In genomic region chr5:34326875-34327576, GRCm38 (mm10) we compare ENCODE assay signal across 9 mouse cellular contexts. TPM values are rescaled to one million over a fixed set of nuclear protein-coding genes. Genes with fewer than 3 reads are reported as not detected.
A peak's percentile ranks its signal among the peaks of the same experiment; 100 is the strongest.
DNase-seq lines count a peak whose midpoint lies in the region.
"Had no signal": no experiment of that assay in that cellular context is flagged by ENCODE, and none has a peak within 500 bp of the region (broad histone marks: within the 10 kb centered on the region; RNA-seq: fewer than 3 reads in every experiment).

No protein-coding gene starts in this region.

- peak; percentile 7 to 11 for DNase-seq in layer of hippocampus, adult 8-10 months (ENCODE audit: low spot score in 2 of 2)
- DNase-seq in layer of hippocampus, adult 11-12 months (ENCODE audit: low spot score): no peak
- DNase-seq in cerebellum, postnatal 14 days: peak; percentile 56 to 67
- peak; percentile 81 for DNase-seq in heart, embryonic 10.5 days (ENCODE audit: low spot score)
- DNase-seq in kidney, postnatal 36 days: peak; percentile 3 to 25
- peak; percentile 45 for DNase-seq in lung, postnatal 10 days
- DNase-seq in retina, embryonic 14.5 days (ENCODE audit: low spot score): peak; percentile 37
- no peak for DNase-seq in spleen, postnatal 4 days (ENCODE audit: low spot score in 2 of 2)

- WGBS in heart, embryonic 10.5 days: 9% methylated on average over 31 of the region's 31 CpGs

- peak overlapping the region; percentile 89 for H3K27ac ChIP-seq in heart, embryonic 10.5 days
- H3K27ac ChIP-seq: macrophage had no signal

- H3K4me1 ChIP-seq in heart, embryonic 10.5 days: peaks cover 14% of the 10 kb centered on the region

- no peaks in the 10 kb centered on the region for H3K9me3 ChIP-seq in heart, embryonic 10.5 days

- no peaks in the 10 kb centered on the region for H3K36me3 ChIP-seq in heart, embryonic 10.5 days

- peak overlapping the region; percentile 55 for H3K4me3 ChIP-seq in heart, embryonic 10.5 days

- no peaks in the 10 kb centered on the region for H3K27me3 ChIP-seq in heart, embryonic 10.5 days (ENCODE audit: insufficient read depth, poor library complexity, severe bottlenecking)

RNA-seq across cellular contexts. Expression of gene Rnf4, which starts 9.1 kb away (rescaled TPM):
- 10 to 100 TPM; 82.2 to 87.7 (median 84.1) TPM for total RNA-seq in layer of hippocampus, adult 8-10 months (2022)
- polyA plus RNA-seq in heart, embryonic 10.5 days (2016; fragmentation: Nextera tagmentation; extraction: Ambion mirVana): 150 and 156 TPM in 2 replicates

RNA-seq across cellular contexts. Expression of gene Cfap99, which starts 38.6 kb away (rescaled TPM):
- total RNA-seq in layer of hippocampus, adult 8-10 months (2022): under 1 TPM; 0.52 to 0.85 (median 0.74) TPM
- 0.12 TPM in 1 of 2 replicates, not detected in the other for polyA plus RNA-seq in heart, embryonic 10.5 days (2016; fragmentation: Nextera tagmentation; extraction: Ambion mirVana)
- polyA plus RNA-seq: macrophage had no signal

RNA-seq across cellular contexts. Expression of gene Zfyve28, which starts 38.8 kb away (rescaled TPM):
- 10 to 100 TPM; 32.5 to 37.0 (median 33.5) TPM for total RNA-seq in layer of hippocampus, adult 8-10 months (2022)
- polyA plus RNA-seq in heart, embryonic 10.5 days (2016; fragmentation: Nextera tagmentation; extraction: Ambion mirVana): 0.52 and 0.93 TPM in 2 replicates

RNA-seq across cellular contexts. Expression of gene Fam193a, which starts 42.7 kb away (rescaled TPM):
- 10 to 100 TPM; 41.6 to 48.2 (median 45.0) TPM for total RNA-seq in layer of hippocampus, adult 8-10 months (2022)
- 7.6 and 11.4 TPM in 2 replicates for polyA plus RNA-seq in heart, embryonic 10.5 days (2016; fragmentation: Nextera tagmentation; extraction: Ambion mirVana)

Comparison
In these comparisons a context has a peak if more than half of its experiments do, and no peak if none do; other contexts are left out.
1. DNase-seq: peak in layer of hippocampus, adult 8-10 months (2 of 2), cerebellum, postnatal 14 days (2 of 2), heart, embryonic 10.5 days (single experiment), kidney, postnatal 36 days (2 of 2), lung, postnatal 10 days (single experiment) and retina, embryonic 14.5 days (single experiment); none in layer of hippocampus, adult 11-12 months (single experiment) and spleen, postnatal 4 days (0 of 2).